Mouse (Mus musculus) olfactory bulb, adult 2 months (tissue): Measurements from ENCODE around the gene Cep70.

ENCODE experiments used
- CTCF ChIP-seq: fragments of 200-500 bp; IDR thresholded peaks from 2 replicates; pipeline ENCODE4 v1.5.1; 2012; ENCODE audit warnings: low read depth, mild to moderate bottlenecking, low read length, moderate library complexity; ENCODE audit not compliant: insufficient read depth
- POLR2A ChIP-seq: fragments of 200-500 bp; IDR thresholded peaks from 2 replicates; pipeline ENCODE4 v1.6.1; 2012; ENCODE audit warnings: mild to moderate bottlenecking, low read depth, low read length, moderate library complexity; ENCODE audit not compliant: insufficient read depth

DNA sequence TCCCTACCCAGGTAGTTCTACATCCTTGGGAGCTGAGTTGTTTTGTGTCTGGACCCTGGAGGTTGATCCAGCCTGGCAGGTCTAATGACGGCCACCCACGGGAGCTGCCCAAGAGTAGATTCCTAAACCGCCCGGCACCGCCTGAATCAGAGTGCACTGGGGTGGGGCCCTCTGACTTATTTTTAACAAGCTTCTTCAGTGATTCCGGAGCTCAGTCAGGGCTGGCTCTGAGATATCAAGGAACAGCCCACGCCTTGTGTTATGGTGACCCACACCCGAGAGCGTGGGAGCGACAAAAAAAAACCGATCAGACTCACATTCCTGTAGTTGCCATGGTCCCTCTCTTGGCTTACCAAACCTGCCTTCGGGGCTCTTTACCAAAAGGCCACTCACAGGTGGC is 97.0 kb downstream of the Cep70 start:
- no peak for TF ChIP-seq CTCF
- TF ChIP-seq POLR2A, result no peak
